Mouse (Mus musculus) intestine, embryonic 14.5 days (tissue): ENCODE data around the gene Manbal. TPM values are rescaled to one million over a fixed set of nuclear protein-coding genes. Genes with fewer than 3 reads are reported as not detected.

ENCODE experiments used
- ATAC-seq: fragments of 200-750 bp; cut with Nextera tagmentation; replicated peaks from 2 replicates; pipeline ENCODE4 v1.8.0; 2017; ENCODE audit warnings: low read depth, moderate number of reproducible peaks, moderate TSS enrichment, moderate library complexity; ENCODE audit not compliant: low FRiP score, low TSS enrichment
- DNase-seq: peaks from one replicate; pipeline ENCODE4 v3.0.0-alpha.2; 2018; ENCODE audit warnings: low spot score
- H3K27ac ChIP-seq: fragments of 300-500 bp; sonication (generic); 2 replicates; pipeline ENCODE4 v1.5.1; 2014; ENCODE audit warnings: low read depth, mild to moderate bottlenecking, control low read depth
- H3K27me3 ChIP-seq: fragments of 300-500 bp; sonication (generic); replicated peaks from 2 replicates; pipeline ENCODE4 v1.6.1; 2014; ENCODE audit warnings: low read length, control low read depth; ENCODE audit not compliant: control insufficient read depth, insufficient read depth
- H3K36me3 ChIP-seq: fragments of 300-500 bp; sonication (generic); 2 replicates; pipeline ENCODE4 v1.6.1; 2014; ENCODE audit warnings: low read length, control low read depth; ENCODE audit not compliant: control insufficient read depth, insufficient read depth
- H3K4me1 ChIP-seq: fragments of 300-500 bp; sonication (generic); replicated peaks from 2 replicates; pipeline ENCODE4 v1.6.1; 2014; ENCODE audit warnings: low read length, control low read depth, mixed read lengths; ENCODE audit not compliant: control insufficient read depth, insufficient read depth
- H3K4me2 ChIP-seq: fragments of 300-500 bp; sonication (generic); 2 replicates; pipeline ENCODE4 v1.6.1; 2014; ENCODE audit warnings: low read length
- H3K4me3 ChIP-seq: fragments of 300-500 bp; sonication (generic); 2 replicates; pipeline ENCODE4 v1.5.1; 2014; ENCODE audit warnings: low read depth, low read length, control low read depth, mixed read lengths
- H3K9ac ChIP-seq: fragments of 300-500 bp; sonication (generic); 2 replicates; pipeline ENCODE4 v1.6.1; 2014; ENCODE audit warnings: mild to moderate bottlenecking, low read length
- H3K9me3 ChIP-seq: fragments of 300-500 bp; sonication (generic); 2 replicates; pipeline ENCODE4 v1.6.1; 2016; ENCODE audit warnings: low read length, control low read depth; ENCODE audit not compliant: control insufficient read depth
- WGBS: fragments of 180-500 bp; shearing (Covaris S2); extraction: QIAGEN DNeasy Blood & Tissue Kit; methylation state at CpG from one replicate; pipeline ENCODE4 v1.1.7; 2014; 5-methylcytosine and 5-hydroxymethylcytosine counted together
- polyA plus RNA-seq: library from polyadenylated mRNA; unstranded; fragments of >200 nt; fragmentation: Nextera tagmentation; extraction: Ambion mirVana; gene quantifications from 2 replicates; pipeline ENCODE4 v1.2.1, GENCODE M21; 2014

Manbal gene
- polyA plus RNA-seq, 1 experiment from 2014 or later: 43.3 TPM

DNA sequence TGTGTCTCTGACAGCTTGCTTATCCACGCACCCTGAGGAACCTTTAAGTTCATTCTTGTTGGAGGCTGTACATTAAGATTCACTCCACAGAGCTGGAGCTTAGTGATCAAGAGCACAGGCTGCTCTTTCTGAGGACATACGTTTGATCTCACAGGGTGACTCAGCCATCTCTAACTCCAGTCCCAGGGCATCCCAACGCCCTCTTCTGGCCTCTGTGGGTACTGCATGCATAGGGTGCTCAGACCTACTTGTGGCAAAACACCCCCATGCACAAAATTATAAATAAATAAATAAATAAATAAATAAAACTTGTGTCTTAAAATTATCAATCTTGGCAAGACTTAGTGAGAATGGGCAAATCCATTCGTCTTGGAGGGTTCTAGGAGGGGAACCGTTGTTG is 28.7 kb upstream of the Manbal start:
- peak; percentile 93 for DNase-seq
- peaks cover 9% of the 10 kb centered on the region; the same call in 1 of the 2 replicates for H3K4me1 ChIP-seq
- H3K27ac ChIP-seq: no peak overlapping the region
- H3K4me3 ChIP-seq: no peak overlapping the region
- H3K9ac ChIP-seq: no peak overlapping the region
- H3K9me3 ChIP-seq: no peaks in the 10 kb centered on the region
- H3K27me3 ChIP-seq: no peaks in the 10 kb centered on the region
- H3K36me3 ChIP-seq: no peaks in the 10 kb centered on the region
- ATAC-seq: no peak
- no peak overlapping the region for H3K4me2 ChIP-seq
- WGBS: 47% methylated on average over 5 of the region's 5 CpGs

DNA sequence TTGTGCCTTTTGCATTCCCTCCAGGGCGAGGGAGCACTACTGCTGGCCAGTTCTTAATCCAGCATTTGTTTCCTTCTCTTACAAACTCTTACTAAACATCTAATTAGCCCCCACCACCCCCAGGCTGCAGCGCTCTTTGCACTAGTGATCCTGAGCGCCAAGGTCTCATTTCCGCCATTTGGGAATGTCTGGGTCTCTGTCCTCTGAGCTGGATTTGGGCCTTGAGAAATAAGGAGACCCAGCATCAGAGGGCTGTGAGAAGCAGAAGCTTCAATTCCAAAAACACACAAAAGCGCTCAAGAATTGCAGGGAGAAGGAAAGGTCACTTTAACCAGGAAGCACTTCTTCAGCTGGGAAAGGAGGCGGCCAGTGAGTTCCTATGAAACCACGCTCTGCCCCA is 27.9 kb upstream of the Manbal start:
- H3K4me2 ChIP-seq: no peak overlapping the region
- no peaks in the 10 kb centered on the region for H3K36me3 ChIP-seq
- no peaks in the 10 kb centered on the region for H3K27me3 ChIP-seq
- WGBS: 65% methylated on average over 7 of the region's 7 CpGs
- H3K4me1 ChIP-seq: peaks cover 9% of the 10 kb centered on the region; the same call in 1 of the 2 replicates
- no peak overlapping the region; the same call in 1 of the 2 replicates for H3K27ac ChIP-seq
- H3K9ac ChIP-seq: no peak overlapping the region
- no peaks in the 10 kb centered on the region for H3K9me3 ChIP-seq
- no peak for ATAC-seq
- DNase-seq: no peak
- no peak overlapping the region for H3K4me3 ChIP-seq

- 39% methylated on average over 7 of the region's 7 CpGs for WGBS
- ATAC-seq: peak; percentile 7; the same call in 1 of the 2 replicates
- no peaks in the 10 kb centered on the region for H3K9me3 ChIP-seq
- H3K27ac ChIP-seq: peak overlapping the region; percentile 57; the same call in 1 of the 2 replicates
- no peaks in the 10 kb centered on the region for H3K36me3 ChIP-seq
- peaks cover 9% of the 10 kb centered on the region; the same call in 1 of the 2 replicates for H3K4me1 ChIP-seq
- no peak overlapping the region for H3K4me2 ChIP-seq
- H3K9ac ChIP-seq: no peak overlapping the region
- DNase-seq: no peak
- H3K4me3 ChIP-seq: no peak overlapping the region
- no peaks in the 10 kb centered on the region for H3K27me3 ChIP-seq
Measured at GRCm38 (mm10) chr2:157340221-157340741, 27.1 kb upstream of the Manbal start.

DNA sequence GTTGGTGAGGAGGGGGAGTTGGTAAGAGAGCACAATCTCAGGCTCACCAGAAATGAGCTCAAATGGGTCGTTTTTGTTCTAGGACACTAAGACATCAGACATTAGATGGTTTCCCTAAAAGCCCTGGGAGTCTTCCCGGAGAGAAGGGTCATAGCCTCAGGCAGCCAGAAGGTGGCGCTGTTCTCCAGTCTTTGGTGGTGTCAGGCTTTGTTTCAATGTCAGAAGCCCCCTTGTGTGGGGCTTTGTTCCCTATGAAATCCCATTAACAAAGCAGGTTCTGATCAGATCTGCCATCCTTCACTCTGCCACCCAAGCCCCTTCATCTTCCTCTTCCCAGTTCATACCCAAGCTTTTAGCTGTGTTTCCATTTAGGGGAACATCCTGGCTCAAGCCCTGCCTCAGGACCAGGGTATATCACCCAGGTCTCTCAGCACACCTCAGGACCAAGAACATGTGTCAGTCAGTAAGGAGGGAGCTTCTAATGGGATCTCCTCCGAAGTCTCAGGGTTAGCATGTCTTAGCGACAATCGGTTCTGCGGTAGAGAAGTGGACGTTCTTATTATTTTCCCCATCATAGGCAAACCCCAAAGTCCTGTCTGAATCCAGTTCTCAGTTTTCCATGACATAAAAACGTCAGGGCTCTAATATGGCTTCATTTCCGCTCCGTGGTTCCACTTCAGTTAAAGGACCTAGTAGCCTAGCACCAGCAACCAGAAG is 25.7 kb upstream of the Manbal start:
- DNase-seq (peak; percentile 91), ATAC-seq (peak; percentile 32; the same call in 1 of the 2 replicates)
- WGBS: 43% methylated on average over 11 of the region's 11 CpGs
- H3K4me1 ChIP-seq: peaks cover 9% of the 10 kb centered on the region; the same call in 1 of the 2 replicates
- no peak overlapping the region for H3K27ac ChIP-seq
- H3K4me2 ChIP-seq: no peak overlapping the region
- H3K36me3 ChIP-seq: no peaks in the 10 kb centered on the region
- no peak overlapping the region for H3K4me3 ChIP-seq
- no peak overlapping the region for H3K9ac ChIP-seq
- no peaks in the 10 kb centered on the region for H3K9me3 ChIP-seq
- no peaks in the 10 kb centered on the region for H3K27me3 ChIP-seq

- Histone ChIP-seq H3K4me3 (no peak overlapping the region), H3K9ac (no peak overlapping the region), H3K4me2 (no peak overlapping the region), H3K4me1 (peaks cover 12% of the 10 kb centered on the region; the same call in 1 of the 2 replicates), H3K27ac (no peak overlapping the region), H3K27me3 (no peaks in the 10 kb centered on the region), H3K36me3 (no peaks in the 10 kb centered on the region), H3K9me3 (no peaks in the 10 kb centered on the region)
- DNase-seq (no peak), ATAC-seq (no peak)
- 58% methylated on average over 5 of the region's 5 CpGs for WGBS
Measured at GRCm38 (mm10) chr2:157342328-157342926, 25.0 kb upstream of the Manbal start.

GRCm38 (mm10) chr2:157343337-157343736 is 24.1 kb upstream of the Manbal start:
- Histone ChIP-seq H3K4me3 (no peak overlapping the region), H3K27me3 (no peaks in the 10 kb centered on the region), H3K27ac (no peak overlapping the region), H3K36me3 (no peaks in the 10 kb centered on the region), H3K4me1 (peaks cover 15% of the 10 kb centered on the region), H3K4me2 (no peak overlapping the region), H3K9ac (no peak overlapping the region), H3K9me3 (no peaks in the 10 kb centered on the region)
- ATAC-seq (peak; percentile 21; the same call in 1 of the 2 replicates), DNase-seq (no peak)
- 67% methylated on average over 6 of the region's 6 CpGs for WGBS

DNA sequence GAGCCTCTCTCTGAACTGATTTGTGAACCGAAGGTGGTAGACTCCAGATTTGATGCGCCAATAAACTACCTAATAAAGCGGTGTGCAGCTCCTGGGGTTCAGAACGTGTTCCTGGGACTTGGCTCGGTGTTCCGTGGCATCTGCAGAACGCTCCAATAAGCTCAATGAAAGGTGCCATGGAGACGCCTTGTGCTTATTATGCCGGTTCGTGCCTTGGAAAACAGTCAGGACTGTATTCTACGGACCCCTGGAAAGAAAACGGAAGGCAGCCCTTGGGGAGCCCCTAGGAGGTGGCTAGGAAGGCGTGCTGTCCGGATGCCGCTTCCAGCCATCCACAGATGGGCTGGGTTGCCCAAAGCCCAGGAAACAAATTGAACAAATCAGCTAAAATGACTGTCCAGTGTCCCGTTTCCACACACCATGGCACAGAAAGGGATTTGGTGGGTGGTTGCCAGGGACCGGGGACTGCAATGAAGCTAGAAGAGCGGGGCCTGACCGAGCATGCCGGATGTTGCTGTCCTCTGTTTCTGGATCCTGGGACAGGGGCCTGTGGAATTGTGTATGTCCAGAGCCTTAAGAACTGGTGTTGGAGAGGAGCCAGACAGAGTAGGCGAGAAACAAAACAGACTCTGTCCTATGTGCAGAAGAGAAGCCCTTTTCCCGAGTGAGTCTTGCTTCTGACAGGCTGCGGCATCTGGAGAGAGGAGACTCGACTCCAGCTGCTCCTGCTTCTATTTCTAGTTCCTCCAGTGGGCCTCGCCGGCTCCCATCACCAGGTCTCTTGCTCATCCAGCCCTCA is 19.8 kb upstream of the Manbal start, which contains the start of gene Ghrh:
Ghrh (minus strand) TSS at position 146 of the 799 bp plus-strand sequence.
- DNase-seq: peak; percentile 77
- Histone ChIP-seq H3K4me2 (peak within 1 kb of the TSS; percentile 16; the same call in 1 of the 2 replicates), H3K27me3 (no peaks in the 10 kb centered on the region), H3K4me1 (peaks cover 20% of the 10 kb centered on the region), H3K4me3 (no peak within 1 kb of the TSS), H3K9me3 (no peaks in the 10 kb centered on the region), H3K27ac (peak within 1 kb of the TSS; percentile 93), H3K36me3 (no peaks in the 10 kb centered on the region), H3K9ac (peak within 1 kb of the TSS; percentile 15; the same call in 1 of the 2 replicates)
- ATAC-seq: peak; percentile 74
- WGBS: 64% methylated on average over 26 of the region's 26 CpGs

DNA sequence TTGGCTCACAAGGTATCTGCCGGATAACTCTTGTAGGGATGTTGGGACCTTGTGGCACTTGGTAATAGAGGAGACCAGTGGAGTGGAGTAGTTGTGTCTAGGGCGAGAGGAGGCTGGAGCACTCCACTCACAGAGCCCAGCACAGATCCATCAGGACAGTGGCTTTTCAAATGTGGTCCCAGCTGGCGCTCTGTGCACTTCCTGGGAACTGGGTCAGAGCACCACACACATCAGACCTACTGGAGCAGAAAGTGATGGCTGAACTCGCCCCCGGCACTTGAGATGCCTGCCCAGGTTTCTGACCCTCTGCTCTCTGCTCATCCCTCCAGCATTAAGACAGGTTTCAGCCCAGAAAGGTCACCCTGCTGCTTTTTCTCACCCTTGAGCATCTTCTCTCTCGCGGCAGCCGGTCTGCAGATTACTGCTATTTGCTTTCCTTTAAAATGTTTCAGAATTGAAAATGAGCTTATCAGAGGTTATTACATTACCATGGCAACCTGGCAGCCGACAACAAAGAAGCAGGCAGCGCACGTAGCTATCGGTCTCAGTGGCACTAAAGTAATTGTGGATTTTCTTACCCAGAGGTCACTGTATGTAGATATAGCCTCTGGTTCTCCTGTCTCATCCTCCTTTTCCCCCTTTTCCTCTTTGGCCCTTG is 18.1 kb upstream of the Manbal start:
- H3K4me3 ChIP-seq: no peak overlapping the region
- H3K36me3 ChIP-seq: no peaks in the 10 kb centered on the region
- no peaks in the 10 kb centered on the region for H3K27me3 ChIP-seq
- peak overlapping the region; percentile 93 for H3K27ac ChIP-seq
- ATAC-seq: no peak
- DNase-seq: no peak
- peaks cover 20% of the 10 kb centered on the region for H3K4me1 ChIP-seq
- no peak overlapping the region for H3K9ac ChIP-seq
- H3K9me3 ChIP-seq: no peaks in the 10 kb centered on the region
- WGBS: 53% methylated on average over 12 of the region's 12 CpGs
- no peak overlapping the region for H3K4me2 ChIP-seq
